Comparison of ENCODE assay signal across 27 mouse cellular contexts in the genomic region with DNA sequence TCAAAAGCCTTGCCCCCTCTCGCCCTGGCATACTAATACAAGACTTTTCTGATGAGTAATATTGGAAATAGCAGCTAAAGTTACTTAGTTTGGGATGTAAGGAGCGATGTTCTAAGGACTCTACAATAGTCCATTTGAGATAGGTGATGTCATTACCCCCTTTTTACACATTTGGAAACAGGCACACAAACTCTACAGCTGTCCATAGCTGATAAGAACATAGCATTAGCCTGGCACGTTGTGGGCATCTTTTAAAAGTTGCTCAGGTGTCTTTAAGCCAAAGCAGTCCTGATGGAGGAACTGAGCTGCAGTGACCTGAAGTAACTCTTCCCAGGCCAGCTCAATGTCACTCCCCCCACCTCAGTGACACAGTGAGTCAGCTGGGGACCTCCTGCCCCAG. TPM values are rescaled to one million over a fixed set of nuclear protein-coding genes. Genes with fewer than 3 reads are reported as not detected.
DNase-seq lines count a peak whose midpoint lies in the region; ATAC-seq and TF ChIP-seq lines count a peak whose summit lies in the region.
"Had no signal": no experiment of that assay in that cellular context is flagged by ENCODE, and none has a peak within 500 bp of the region (broad histone marks: within the 10 kb centered on the region; RNA-seq: fewer than 3 reads in every experiment).

No protein-coding gene starts in this region.

- no peaks in the 10 kb centered on the region for H3K4me1 ChIP-seq in limb, embryonic 15.5 days
- H3K4me1 ChIP-seq in limb, embryonic 10.5 days: no peaks in the 10 kb centered on the region
- H3K4me1 ChIP-seq in MEL (ENCODE audit: control insufficient read depth in 1 of 2, insufficient read depth in 2 of 2, low read length in 2 of 2): peaks cover 2 to 13% of the 10 kb centered on the region in 2 experiments; a peak in 3 of 4 replicates
- H3K4me1 ChIP-seq: embryonic facial prominence, embryonic 10.5 days; embryonic facial prominence, embryonic 13.5 days; forebrain, embryonic 15.5 days; heart, embryonic 12.5 days; heart, embryonic 15.5 days; hindbrain, embryonic 10.5 days; hindbrain, embryonic 13.5 days had no signal

- WGBS in limb, embryonic 15.5 days: 87% methylated on average over 3 of the region's 3 CpGs
- WGBS in limb, embryonic 10.5 days: 93% methylated on average over 3 of the region's 3 CpGs

- TF ChIP-seq POLR2A in MEL (IDR thresholded peaks at IDR 0.05; ENCODE audit: control insufficient read depth in 1 of 2, insufficient read depth in 1 of 2, low read depth in 1 of 2, low read length in 2 of 2, poor library complexity in 1 of 2): no peak

- no peak overlapping the region for H3K4me2 ChIP-seq in limb, embryonic 15.5 days
- H3K4me2 ChIP-seq: embryonic facial prominence, embryonic 13.5 days; forebrain, embryonic 15.5 days; heart, embryonic 12.5 days; heart, embryonic 15.5 days; hindbrain, embryonic 13.5 days had no signal

- TF ChIP-seq EP300 in MEL (IDR thresholded peaks at IDR 0.05; ENCODE audit: low read depth in 1 of 2, low read length in 2 of 2): no peak

- no peak for DNase-seq in limb, embryonic 10.5 days (ENCODE audit: low spot score)
- no peak for DNase-seq in MEL (ENCODE audit: low read depth, low spot score)
- no peak for DNase-seq in neural tube, embryonic 10.5 days (ENCODE audit: extremely low spot score, low spot score)
- no peak for DNase-seq in layer of hippocampus, postnatal 36 days
- DNase-seq: adrenal gland, postnatal 10 days; adrenal gland, postnatal 36 days; cerebellum, adult 11-12 months; cerebellum, adult 8-10 months; cerebellum, postnatal 10 days; cerebellum, postnatal 36 days; embryo, embryonic 11 days; gastrocnemius, postnatal 25 days; heart, adult 18-20 months; heart, postnatal 10 days; heart, postnatal 36 days had no signal

- no peaks in the 10 kb centered on the region for H3K27me3 ChIP-seq in limb, embryonic 15.5 days
- no peaks in the 10 kb centered on the region for H3K27me3 ChIP-seq in limb, embryonic 10.5 days (ENCODE audit: low read depth, poor library complexity, severe bottlenecking)
- H3K27me3 ChIP-seq in MEL (ENCODE audit: control insufficient read depth in 1 of 2, insufficient read depth in 2 of 2, low read length in 2 of 2): no peaks in the 10 kb centered on the region
- H3K27me3 ChIP-seq: embryonic facial prominence, embryonic 13.5 days; forebrain, embryonic 15.5 days; heart, embryonic 12.5 days; heart, embryonic 15.5 days; hindbrain, embryonic 13.5 days; Patski had no signal

- H3K4me3 ChIP-seq in limb, embryonic 15.5 days: no peak overlapping the region
- H3K4me3 ChIP-seq in limb, embryonic 10.5 days: no peak overlapping the region
- H3K4me3 ChIP-seq in MEL (ENCODE audit: control insufficient read depth in 1 of 2, insufficient read depth in 1 of 2, low read depth in 2 of 2, low read length in 2 of 2): no peak overlapping the region
- H3K4me3 ChIP-seq: embryonic facial prominence, embryonic 10.5 days; embryonic facial prominence, embryonic 13.5 days; forebrain, embryonic 15.5 days; heart, embryonic 12.5 days; heart, embryonic 15.5 days; hindbrain, embryonic 10.5 days; hindbrain, embryonic 13.5 days had no signal

- H3K27ac ChIP-seq in limb, embryonic 15.5 days: no peak overlapping the region
- no peak overlapping the region for H3K27ac ChIP-seq in limb, embryonic 10.5 days
- H3K27ac ChIP-seq in MEL (ENCODE audit: control insufficient read depth, low read depth, low read length): no peak overlapping the region
- H3K27ac ChIP-seq: embryonic facial prominence, embryonic 10.5 days; embryonic facial prominence, embryonic 13.5 days; forebrain, embryonic 15.5 days; heart, embryonic 15.5 days; hindbrain, embryonic 10.5 days; hindbrain, embryonic 13.5 days had no signal

- no peaks in the 10 kb centered on the region for H3K9me3 ChIP-seq in limb, embryonic 15.5 days
- H3K9me3 ChIP-seq in limb, embryonic 10.5 days (replicated peaks): no peaks in the 10 kb centered on the region
- H3K9me3 ChIP-seq in MEL (replicated peaks; ENCODE audit: insufficient read depth, low read length): no peaks in the 10 kb centered on the region
- H3K9me3 ChIP-seq: embryonic facial prominence, embryonic 10.5 days; embryonic facial prominence, embryonic 13.5 days; forebrain, embryonic 15.5 days; heart, embryonic 12.5 days; heart, embryonic 15.5 days; hindbrain, embryonic 10.5 days; hindbrain, embryonic 13.5 days had no signal

- peaks cover 42% of the 10 kb centered on the region for H3K36me3 ChIP-seq in limb, embryonic 15.5 days
- H3K36me3 ChIP-seq in limb, embryonic 10.5 days: peaks cover 49% of the 10 kb centered on the region
- H3K36me3 ChIP-seq in MEL (ENCODE audit: control insufficient read depth in 1 of 2, insufficient read depth in 2 of 2, low read length in 2 of 2): peaks cover 0 to 11% of the 10 kb centered on the region in 2 experiments; a peak in 3 of 4 replicates

- no peak for TF ChIP-seq CTCF in MEL (IDR thresholded peaks at IDR 0.05 in 2 of 3, conservative IDR thresholded peaks at IDR 0.05 in 1 of 3; ENCODE audit: control insufficient read depth in 1 of 3, insufficient read depth in 1 of 3, low read depth in 2 of 3, low read length in 3 of 3, poor library complexity in 1 of 3, severe bottlenecking in 1 of 3)

- TF ChIP-seq RAD21 in MEL (IDR thresholded peaks at IDR 0.05; ENCODE audit: low read depth, low read length): no peak

- H3K9ac ChIP-seq in limb, embryonic 15.5 days: no peak overlapping the region
- H3K9ac ChIP-seq in MEL (ENCODE audit: control insufficient read depth, low read depth, low read length, poor library complexity, severe bottlenecking): no peak overlapping the region
- H3K9ac ChIP-seq: embryonic facial prominence, embryonic 13.5 days; forebrain, embryonic 15.5 days; heart, embryonic 12.5 days; heart, embryonic 15.5 days; hindbrain, embryonic 13.5 days had no signal

- no peaks in the 10 kb centered on the region for H3K79me2 ChIP-seq in MEL (ENCODE audit: control insufficient read depth, insufficient read depth, low read length, poor library complexity)

- ATAC-seq in limb, embryonic 15.5 days (ENCODE audit: insufficient number of reproducible peaks, low FRiP score, low TSS enrichment, low read depth): 0 out of 2 replicates have a peak, but pooled peaks have one; percentile 7
- ATAC-seq in erythroid progenitor cell, adult 5-6 weeks (replicated peaks; ENCODE audit: low FRiP score, poor library complexity, severe bottlenecking): peak; percentile 77
- ATAC-seq: forebrain, embryonic 15.5 days; hindbrain, embryonic 16.5 days; Patski had no signal

RNA-seq across cellular contexts. Expression of a gene that starts 12.4 kb away (rescaled TPM):
- 4.0 and 4.6 TPM in 2 replicates for polyA plus RNA-seq in limb, embryonic 15.5 days (2015; fragmentation: Nextera tagmentation; extraction: Ambion mirVana)
- polyA plus RNA-seq in limb, embryonic 10.5 days (2016; fragmentation: Nextera tagmentation; extraction: Ambion mirVana): 0.61 and 0.98 TPM in 2 replicates
- total RNA-seq in MEL (2012; rRNA removed): 0.19 TPM in 1 of 2 replicates, not detected in the other
- under 1 TPM in 1 of 2 experiments, not detected in 1; 0.08 TPM for polyA plus RNA-seq in MEL (2012; ENCODE audit: insufficient read depth in 1 of 2, insufficient read length in 2 of 2, low read depth in 1 of 2, low replicate concordance in 2 of 2, missing spikeins in 1 of 2)
- total RNA-seq in erythroid progenitor cell, adult 5-6 weeks (2015; ENCODE audit: low replicate concordance): 70.4 and 83.3 TPM in 2 replicates
- 65.3 and 67.6 TPM in 2 replicates for total RNA-seq in erythroid progenitor cell, adult 5-6 weeks (2017; ENCODE audit: low replicate concordance)
- total RNA-seq in layer of hippocampus, postnatal 36 days (2021): not detected
- total RNA-seq: ES-E14 had no signal

RNA-seq across cellular contexts. Expression of a gene that starts 17.1 kb away (rescaled TPM):
- polyA plus RNA-seq in limb, embryonic 15.5 days (2015; fragmentation: Nextera tagmentation; extraction: Ambion mirVana): 37.7 and 41.8 TPM in 2 replicates
- 60.1 and 62.2 TPM in 2 replicates for polyA plus RNA-seq in limb, embryonic 10.5 days (2016; fragmentation: Nextera tagmentation; extraction: Ambion mirVana)
- total RNA-seq in MEL (2012; rRNA removed): 27.7 and 28.3 TPM in 2 replicates
- 10 to 100 TPM in 1 of 2 experiments, not detected in 1; 52.5 TPM for polyA plus RNA-seq in MEL (2012; ENCODE audit: insufficient read depth in 1 of 2, insufficient read length in 2 of 2, low read depth in 1 of 2, low replicate concordance in 2 of 2, missing spikeins in 1 of 2)
- 4.7 and 7.1 TPM in 2 replicates for total RNA-seq in erythroid progenitor cell, adult 5-6 weeks (2015; ENCODE audit: low replicate concordance)
- total RNA-seq in erythroid progenitor cell, adult 5-6 weeks (2017; ENCODE audit: low replicate concordance): 3.4 and 7.3 TPM in 2 replicates
- 10 to 100 TPM; 23.9 to 24.2 TPM for total RNA-seq in layer of hippocampus, postnatal 36 days (2021)

RNA-seq across cellular contexts. Expression of a gene that starts 22.9 kb away (rescaled TPM):
- 0.22 and 0.41 TPM in 2 replicates for polyA plus RNA-seq in limb, embryonic 15.5 days (2015; fragmentation: Nextera tagmentation; extraction: Ambion mirVana)
- polyA plus RNA-seq in limb, embryonic 10.5 days (2016; fragmentation: Nextera tagmentation; extraction: Ambion mirVana): 0.21 and 0.43 TPM in 2 replicates
- 2.6 and 3.4 TPM in 2 replicates for total RNA-seq in MEL (2012; rRNA removed)
- 1 to 10 TPM in 1 of 2 experiments, not detected in 1; 7.4 TPM for polyA plus RNA-seq in MEL (2012; ENCODE audit: insufficient read depth in 1 of 2, insufficient read length in 2 of 2, low read depth in 1 of 2, low replicate concordance in 2 of 2, missing spikeins in 1 of 2)
- total RNA-seq in erythroid progenitor cell, adult 5-6 weeks (2015; ENCODE audit: low replicate concordance): not detected in 2 replicates
- total RNA-seq in erythroid progenitor cell, adult 5-6 weeks (2017; ENCODE audit: low replicate concordance): not detected in 2 replicates
- 1 to 10 TPM; 2.5 to 3.9 TPM for total RNA-seq in layer of hippocampus, postnatal 36 days (2021)
- total RNA-seq: gastrocnemius, postnatal 25 days; heart, postnatal 36 days had no signal

RNA-seq across cellular contexts. Expression of a gene that starts 25.7 kb away (rescaled TPM):
- 22.0 and 23.8 TPM in 2 replicates for polyA plus RNA-seq in limb, embryonic 15.5 days (2015; fragmentation: Nextera tagmentation; extraction: Ambion mirVana)
- 25.2 and 26.2 TPM in 2 replicates for polyA plus RNA-seq in limb, embryonic 10.5 days (2016; fragmentation: Nextera tagmentation; extraction: Ambion mirVana)
- total RNA-seq in MEL (2012; rRNA removed): 7.7 and 8.4 TPM in 2 replicates
- 1 to 10 TPM in 1 of 2 experiments, not detected in 1; 9.5 TPM for polyA plus RNA-seq in MEL (2012; ENCODE audit: insufficient read depth in 1 of 2, insufficient read length in 2 of 2, low read depth in 1 of 2, low replicate concordance in 2 of 2, missing spikeins in 1 of 2)
- 4.0 and 8.0 TPM in 2 replicates for total RNA-seq in erythroid progenitor cell, adult 5-6 weeks (2015; ENCODE audit: low replicate concordance)
- 10.7 and 11.5 TPM in 2 replicates for total RNA-seq in erythroid progenitor cell, adult 5-6 weeks (2017; ENCODE audit: low replicate concordance)
- total RNA-seq in layer of hippocampus, postnatal 36 days (2021): 10 to 100 TPM; 12.9 to 15.3 TPM

RNA-seq across cellular contexts. Expression of a gene that starts 25.7 kb away (rescaled TPM):
- polyA plus RNA-seq in limb, embryonic 15.5 days (2015; fragmentation: Nextera tagmentation; extraction: Ambion mirVana): 22.4 TPM in 2 replicates
- 46.4 and 46.6 TPM in 2 replicates for polyA plus RNA-seq in limb, embryonic 10.5 days (2016; fragmentation: Nextera tagmentation; extraction: Ambion mirVana)
- total RNA-seq in MEL (2012; rRNA removed): 50.6 and 54.6 TPM in 2 replicates
- polyA plus RNA-seq in MEL (2012; ENCODE audit: insufficient read depth in 1 of 2, insufficient read length in 2 of 2, low read depth in 1 of 2, low replicate concordance in 2 of 2, missing spikeins in 1 of 2): 10 to 100 TPM; 43.3 to 72.1 TPM
- total RNA-seq in erythroid progenitor cell, adult 5-6 weeks (2015; ENCODE audit: low replicate concordance): 8.0 and 12.6 TPM in 2 replicates
- 21.2 and 29.7 TPM in 2 replicates for total RNA-seq in erythroid progenitor cell, adult 5-6 weeks (2017; ENCODE audit: low replicate concordance)
- 10 to 100 TPM; 24.8 to 27.4 TPM for total RNA-seq in layer of hippocampus, postnatal 36 days (2021)

Comparison
In these comparisons a context has a peak if more than half of its experiments do, and no peak if none do; other contexts are left out.
1. RNA of a gene that starts 12.4 kb away (total RNA-seq): 65.3 to 83.3 TPM in erythroid progenitor cell, adult 5-6 weeks; 0.19 TPM in MEL and not detected in layer of hippocampus, postnatal 36 days; every median in the first group is over 10 times any median in the second.